Mouse (Mus musculus): Measurements from ENCODE around the gene Ino80d. TPM values are rescaled to one million over a fixed set of nuclear protein-coding genes. Genes with fewer than 3 reads are reported as not detected.

Gene Ino80d
- polyA plus RNA-seq, 1 experiment from 2014 or later, result 9.5 TPM

DNA sequence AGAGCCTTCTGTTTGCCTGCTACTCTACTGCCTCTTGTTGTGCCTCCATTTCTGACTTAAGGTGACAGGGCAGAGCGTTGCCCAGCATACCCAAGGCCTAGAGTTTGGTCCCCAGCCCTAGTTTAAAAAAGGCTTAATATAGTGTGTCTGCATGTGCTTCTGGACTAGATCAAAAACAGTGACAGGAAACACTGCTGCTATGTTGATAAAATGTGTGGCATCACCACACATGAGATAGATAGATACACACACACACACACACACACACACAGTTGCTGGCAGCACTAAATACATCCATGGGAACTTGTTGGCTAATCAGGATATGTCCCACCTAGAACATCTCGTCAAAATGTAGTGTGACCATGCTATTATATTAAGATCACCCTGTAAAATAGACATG is 5.9 kb upstream of the Ino80d start:
- Histone ChIP-seq H3K9me3 (0 out of 2 replicates have a peak, but pooled peaks cover 6% of the 10 kb centered on the region), H3K4me2 (no peak overlapping the region), H3K27me3 (no peaks in the 10 kb centered on the region), H3K27ac (replicated peaks) (no peak overlapping the region), H3K4me3 (no peak overlapping the region), H3K36me3 (peaks cover 61% of the 10 kb centered on the region), H3K9ac (no peak overlapping the region), H3K4me1 (replicated peaks) (peaks cover 27% of the 10 kb centered on the region)
- no peak for ATAC-seq (ENCODE audit: low read depth)
- 96% methylated on average over 2 of the region's 2 CpGs for WGBS

DNA sequence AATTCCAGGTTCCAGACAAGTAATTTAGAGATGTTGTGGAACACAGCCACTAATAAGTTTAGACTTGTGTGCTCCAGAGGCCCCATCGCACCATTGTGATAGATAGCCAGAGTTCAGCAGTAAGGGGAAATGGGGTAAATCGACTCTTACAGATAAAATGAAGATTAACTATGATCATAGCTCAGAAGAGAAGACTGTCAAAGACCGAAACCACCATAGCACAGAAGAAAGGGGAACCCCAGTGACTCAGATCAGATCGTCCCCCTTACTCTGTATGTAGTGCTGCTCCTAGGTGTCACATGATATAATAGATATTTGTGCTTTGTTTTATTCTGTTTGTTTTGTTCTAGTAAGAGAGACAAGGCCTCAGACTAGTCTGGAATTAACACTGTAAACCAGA is 5.2 kb upstream of the Ino80d start:
- Histone ChIP-seq H3K27me3 (no peaks in the 10 kb centered on the region), H3K4me1 (replicated peaks) (peaks cover 31% of the 10 kb centered on the region), H3K9me3 (0 out of 2 replicates have a peak, but pooled peaks cover 6% of the 10 kb centered on the region), H3K4me3 (no peak overlapping the region), H3K9ac (no peak overlapping the region), H3K4me2 (no peak overlapping the region), H3K36me3 (peaks cover 57% of the 10 kb centered on the region), H3K27ac (replicated peaks) (no peak overlapping the region)
- no peak for ATAC-seq (ENCODE audit: low read depth)
- 91% methylated on average over 4 of the region's 4 CpGs for WGBS

DNA sequence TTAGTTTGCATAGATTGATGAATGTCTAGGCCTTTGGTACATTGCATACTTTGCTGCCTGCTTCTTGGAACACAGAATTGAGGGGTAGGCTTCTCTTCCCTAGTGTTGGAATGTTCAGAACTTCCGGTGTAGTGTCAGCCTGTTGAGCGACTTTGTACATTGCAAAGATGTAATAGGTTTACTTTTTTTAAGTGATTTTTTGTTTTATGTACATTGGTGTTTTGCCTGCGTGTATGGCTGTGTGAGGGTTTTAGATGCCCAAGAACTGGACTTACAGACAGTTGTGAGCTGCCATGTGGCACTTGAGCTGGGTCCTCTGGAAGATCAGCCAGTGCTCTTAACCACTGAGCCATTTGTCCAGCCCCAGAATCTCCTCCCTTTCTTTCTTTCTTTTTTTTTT is 1.1 kb upstream of the Ino80d start:
- peak overlapping the region; percentile 99 for H3K27ac ChIP-seq (replicated peaks)
- 63% methylated on average over 3 of the region's 3 CpGs for WGBS

DNA sequence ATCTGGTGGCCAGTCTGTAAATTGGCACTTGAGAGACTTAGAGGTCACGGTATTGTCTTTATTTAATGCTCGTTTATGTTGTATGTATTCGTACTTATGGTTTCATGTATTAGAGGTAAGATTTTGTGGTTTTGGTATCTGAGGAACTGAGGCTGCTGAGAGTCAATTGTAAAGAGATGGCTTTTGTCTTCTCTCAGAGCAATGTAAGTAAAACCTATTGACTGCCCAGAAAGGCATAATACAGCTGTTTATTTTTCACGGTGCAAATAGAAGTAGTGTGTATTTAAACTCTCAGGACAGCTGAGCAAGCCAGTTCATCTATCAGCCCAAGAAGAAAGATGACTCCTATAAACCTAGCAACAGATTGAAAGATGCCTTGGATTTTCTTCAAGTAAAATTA is 629 bp upstream of the Ino80d start:
- H3K9me3 ChIP-seq, result no peaks in the 10 kb centered on the region
- no peaks in the 10 kb centered on the region for H3K27me3 ChIP-seq
- WGBS, result 31% methylated on average over 4 of the region's 4 CpGs
- peaks cover 51% of the 10 kb centered on the region for H3K4me1 ChIP-seq (replicated peaks)
- H3K4me2 ChIP-seq, result peak overlapping the region; percentile 65
- H3K9ac ChIP-seq, result peak overlapping the region; percentile 100
- peak overlapping the region; percentile 99 for H3K27ac ChIP-seq (replicated peaks)
- peaks cover 19% of the 10 kb centered on the region for H3K36me3 ChIP-seq
- ATAC-seq (ENCODE audit: low read depth), result no peak
- H3K4me3 ChIP-seq, result peak overlapping the region; percentile 94

More for the DNA sequence above, 1.1 kb upstream of the Ino80d start:
- H3K36me3 ChIP-seq, result peaks cover 23% of the 10 kb centered on the region
- 0 out of 2 replicates have a peak, but pooled peaks cover 3% of the 10 kb centered on the region for H3K9me3 ChIP-seq
- no peaks in the 10 kb centered on the region for H3K27me3 ChIP-seq
- H3K4me3 ChIP-seq, result peak overlapping the region; percentile 94
- H3K4me1 ChIP-seq (replicated peaks), result peaks cover 47% of the 10 kb centered on the region
- H3K9ac ChIP-seq, result peak overlapping the region; percentile 100
- ATAC-seq (ENCODE audit: low read depth), result no peak
- peak overlapping the region; percentile 65 for H3K4me2 ChIP-seq

DNA sequence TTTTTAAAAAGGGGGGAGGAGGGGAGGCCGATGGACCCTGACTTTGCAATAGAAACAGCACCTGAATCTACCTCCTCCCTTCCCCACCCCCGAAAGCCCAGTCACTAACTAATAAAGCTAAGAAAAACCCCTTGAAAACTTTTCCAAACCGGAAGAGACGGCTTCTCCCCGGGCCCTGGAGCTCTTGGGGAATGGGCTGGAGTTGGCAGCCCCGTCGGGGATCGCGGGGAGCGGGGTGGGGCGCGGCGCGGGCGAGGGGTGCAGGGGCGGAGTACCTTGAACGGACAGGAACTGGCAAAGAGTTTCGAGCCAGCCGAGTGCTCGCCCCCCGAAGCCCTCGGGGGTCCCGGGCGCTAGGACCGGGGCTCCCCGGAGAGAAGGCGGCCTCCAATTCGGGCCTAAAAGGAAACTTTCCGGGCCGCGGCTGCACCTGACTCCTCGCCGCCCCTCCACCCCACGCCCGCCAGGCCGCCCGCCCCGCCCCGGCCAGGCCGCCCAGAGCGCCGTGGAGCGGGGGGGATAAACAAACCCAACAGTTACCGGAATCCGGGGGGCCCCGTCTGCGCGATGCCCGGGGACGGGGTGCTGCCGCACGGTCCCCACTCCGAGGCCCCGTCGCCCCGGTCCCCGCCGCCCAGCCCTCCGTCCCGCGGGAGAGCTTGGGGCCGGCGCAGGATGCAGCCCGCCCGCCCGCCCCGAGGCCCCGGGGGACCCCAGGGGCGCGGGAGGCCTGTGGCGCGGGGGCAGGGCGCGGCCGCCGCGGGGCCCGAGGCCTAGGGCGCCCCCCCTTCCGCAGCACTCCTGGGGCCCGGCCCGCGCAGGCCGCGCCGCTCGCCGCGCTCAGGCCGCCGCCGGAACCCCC is 962 bp downstream of the Ino80d start:
- WGBS, result under 1% methylated on average over 53 of the region's 92 CpGs
- no peaks in the 10 kb centered on the region for H3K9me3 ChIP-seq
- peak overlapping the region; percentile 100 for H3K9ac ChIP-seq
- peak overlapping the region; percentile 99 for H3K27ac ChIP-seq (replicated peaks)
- peaks cover 6% of the 10 kb centered on the region for H3K36me3 ChIP-seq
- peak overlapping the region; percentile 94 for H3K4me3 ChIP-seq
- no peaks in the 10 kb centered on the region for H3K27me3 ChIP-seq
- H3K4me2 ChIP-seq, result peak overlapping the region; percentile 65
- H3K4me1 ChIP-seq (replicated peaks), result peaks cover 56% of the 10 kb centered on the region
- ATAC-seq (ENCODE audit: low read depth), result peak; percentile 51

DNA sequence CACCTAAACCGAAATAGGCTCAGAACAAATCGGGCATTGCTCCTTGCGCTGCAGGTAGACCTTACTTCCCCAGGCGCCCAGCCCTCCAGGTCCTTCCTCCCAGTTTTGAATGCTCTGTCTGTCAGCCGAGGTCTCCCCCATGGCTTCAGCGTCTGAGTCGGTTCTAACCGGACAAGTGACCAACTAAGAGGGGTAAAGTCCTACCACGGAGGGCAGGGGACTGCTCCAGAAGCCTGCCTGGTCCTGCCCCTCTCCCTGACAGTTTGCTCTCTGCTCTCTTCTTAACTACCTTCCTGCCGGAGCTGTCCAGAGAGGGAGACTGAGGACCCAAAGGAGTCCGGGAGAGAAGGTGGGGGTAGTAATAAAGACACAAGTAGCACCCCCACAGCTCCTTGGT is 1.6 kb downstream of the Ino80d start:
- peak; percentile 34; the same call in 1 of the 2 replicates for ATAC-seq (ENCODE audit: low read depth)
- peak overlapping the region; percentile 94 for H3K4me3 ChIP-seq
- peak overlapping the region; percentile 99 for H3K27ac ChIP-seq (replicated peaks)
- peaks cover 54% of the 10 kb centered on the region for H3K4me1 ChIP-seq (replicated peaks)
- peak overlapping the region; percentile 65 for H3K4me2 ChIP-seq
- H3K9me3 ChIP-seq, result no peaks in the 10 kb centered on the region
- H3K27me3 ChIP-seq, result no peaks in the 10 kb centered on the region
- no peaks in the 10 kb centered on the region for H3K36me3 ChIP-seq
- WGBS, result 5% methylated on average over 11 of the region's 11 CpGs
- H3K9ac ChIP-seq, result peak overlapping the region; percentile 100

DNA sequence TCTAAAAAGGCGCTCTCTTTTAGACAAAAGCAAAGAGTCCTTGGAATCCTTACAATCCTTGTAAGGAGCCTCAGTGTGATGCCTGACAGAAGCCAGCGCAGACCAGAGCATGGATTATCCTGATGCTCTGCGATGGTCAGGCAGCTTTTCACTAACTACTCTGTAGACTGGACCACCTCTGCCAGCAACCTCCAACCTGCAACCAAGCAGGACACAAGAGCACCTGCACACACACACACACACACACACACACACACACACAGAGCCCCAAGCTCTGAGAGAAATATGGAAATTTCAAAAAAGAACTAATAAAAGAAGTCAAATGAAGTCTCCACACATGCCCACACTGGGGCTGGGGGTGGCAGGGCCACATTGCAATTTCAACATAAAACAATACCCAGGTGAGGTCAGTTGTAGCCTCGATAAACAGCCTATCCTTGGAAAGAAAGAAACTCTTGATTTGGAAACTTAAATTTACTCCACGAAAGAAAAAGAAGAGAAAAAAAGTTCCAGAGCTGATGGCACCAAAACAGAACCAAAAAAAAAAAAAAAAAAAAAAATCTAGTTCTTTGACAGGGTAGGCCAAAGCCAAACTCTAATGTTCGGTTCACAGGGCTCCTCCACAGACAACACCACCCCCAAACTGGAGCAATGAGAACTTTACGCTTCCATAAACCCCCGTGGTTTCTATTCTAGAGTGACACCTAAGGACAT is 2.2 kb downstream of the Ino80d start:
- no peak for ATAC-seq (ENCODE audit: low read depth)

DNA sequence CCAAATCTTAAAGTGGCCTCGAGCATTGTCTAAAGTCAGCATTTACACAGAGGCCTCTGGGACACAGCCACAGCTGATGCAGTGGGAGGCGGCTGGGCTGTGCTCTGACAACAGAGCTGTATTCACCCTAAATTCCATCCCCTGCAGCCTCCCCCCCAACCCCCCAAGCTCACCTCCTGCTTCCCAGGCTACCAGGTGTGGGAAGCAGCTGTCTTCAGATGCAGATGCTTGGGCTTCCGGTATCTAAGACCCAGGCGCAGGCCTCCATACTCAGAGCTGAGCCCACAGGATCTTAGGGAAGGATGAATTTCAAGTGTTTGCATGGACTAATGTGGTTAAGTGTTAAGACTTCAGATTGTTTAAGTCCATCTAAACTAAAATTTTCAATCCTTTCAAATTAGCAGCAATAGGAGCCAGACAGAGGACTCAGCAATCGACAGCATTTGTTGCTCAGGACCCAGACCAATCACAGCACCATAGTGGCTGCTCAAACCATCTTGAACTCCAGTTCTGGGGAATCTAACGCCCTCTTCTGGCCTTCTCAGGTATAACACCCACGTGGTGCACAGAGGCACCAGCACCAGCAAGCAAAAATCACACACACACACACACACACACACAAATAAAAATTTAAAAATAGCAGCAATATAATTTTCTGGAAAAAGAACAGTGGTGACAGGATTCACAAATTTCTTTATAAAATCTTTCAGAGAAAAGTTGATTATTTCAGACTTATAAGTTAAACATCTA is 3.8 kb downstream of the Ino80d start:
- H3K9me3 ChIP-seq, result no peaks in the 10 kb centered on the region
- no peaks in the 10 kb centered on the region for H3K36me3 ChIP-seq
- peaks cover 41% of the 10 kb centered on the region for H3K4me1 ChIP-seq (replicated peaks)
- H3K4me2 ChIP-seq, result 0 out of 2 replicates have a peak overlapping the region, but pooled peaks have one; percentile 24
- ATAC-seq (ENCODE audit: low read depth), result no peak
- peak overlapping the region; percentile 43; the same call in 1 of the 2 replicates for H3K9ac ChIP-seq
- 42% methylated on average over 7 of the region's 7 CpGs for WGBS
- H3K27me3 ChIP-seq, result no peaks in the 10 kb centered on the region
- no peak overlapping the region for H3K4me3 ChIP-seq
- H3K27ac ChIP-seq (replicated peaks), result peak overlapping the region; percentile 71

More for the DNA sequence above, 2.2 kb downstream of the Ino80d start:
- Histone ChIP-seq H3K27me3 (no peaks in the 10 kb centered on the region), H3K9me3 (no peaks in the 10 kb centered on the region), H3K36me3 (no peaks in the 10 kb centered on the region), H3K4me3 (peak overlapping the region; percentile 94), H3K4me2 (peak overlapping the region; percentile 65), H3K4me1 (replicated peaks) (peaks cover 57% of the 10 kb centered on the region), H3K27ac (replicated peaks) (peak overlapping the region; percentile 99), H3K9ac (peak overlapping the region; percentile 100)
- 49% methylated on average over 8 of the region's 8 CpGs for WGBS

DNA sequence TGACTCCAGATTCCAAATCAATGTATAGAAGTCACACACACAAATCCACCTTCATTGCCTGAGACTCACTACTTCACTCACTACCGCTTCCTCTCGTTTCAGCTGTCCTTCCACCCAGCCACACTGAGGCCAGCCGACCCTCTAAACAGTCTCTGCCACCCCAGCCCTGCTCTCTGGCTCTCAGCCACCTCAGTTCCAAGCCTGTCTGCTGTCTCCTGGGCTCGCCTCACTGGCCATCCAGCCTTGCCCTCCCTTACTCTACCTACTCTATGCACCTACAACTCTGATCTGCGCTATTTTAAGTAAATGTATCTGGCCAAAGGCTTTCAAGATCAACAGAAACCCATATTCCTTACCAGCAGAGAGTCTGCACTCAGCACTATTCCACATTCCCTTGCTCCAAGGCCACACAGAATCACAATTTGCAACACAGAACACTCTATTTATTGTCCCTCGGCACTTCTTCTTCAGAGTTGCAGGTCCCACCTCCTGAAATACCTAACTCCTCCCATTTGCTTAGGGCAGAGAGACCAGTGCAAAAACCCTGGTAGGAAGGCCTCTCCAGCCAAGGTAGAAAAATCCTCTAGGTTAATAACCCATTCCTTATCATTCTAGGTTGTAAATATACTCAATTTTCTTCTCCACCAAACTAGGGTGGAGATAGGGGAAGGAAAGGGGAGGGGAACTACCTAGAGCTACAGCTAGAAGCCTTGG is 6.7 kb downstream of the Ino80d start:
- WGBS, result 71% methylated on average over 6 of the region's 6 CpGs

DNA sequence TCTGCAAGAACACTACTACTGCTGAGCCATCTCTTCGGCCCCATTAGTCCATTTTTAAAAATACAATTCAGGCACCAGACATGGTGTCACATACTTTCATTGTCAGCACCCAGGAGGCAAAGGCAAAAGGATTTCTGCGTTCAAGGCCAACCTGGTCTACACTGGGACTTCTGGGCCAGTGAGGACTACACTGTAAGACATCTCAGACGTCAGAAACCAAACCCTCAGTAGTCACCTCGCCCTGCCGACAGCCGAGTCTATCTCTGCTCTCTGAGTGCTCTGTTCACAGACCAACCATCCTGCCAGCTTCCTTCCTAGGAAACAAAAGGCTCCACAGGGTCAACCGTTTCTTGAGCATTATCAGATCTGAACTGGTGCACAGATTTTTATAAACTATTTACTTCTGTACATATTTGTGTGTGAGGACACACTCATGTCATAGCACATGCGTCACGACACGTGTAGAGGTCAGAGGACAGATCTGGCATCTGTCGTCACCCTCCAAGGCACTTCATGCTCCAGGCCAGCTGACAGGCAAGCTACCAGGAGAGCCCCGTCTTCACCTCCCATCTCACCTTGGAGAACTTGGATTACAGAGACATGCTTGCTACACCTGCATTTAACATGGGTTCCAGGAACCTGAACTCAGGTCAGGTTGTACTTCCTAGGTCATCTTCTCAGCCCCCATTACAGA is 11.6 kb downstream of the Ino80d start:
- Histone ChIP-seq H3K4me3 (no peak overlapping the region), H3K27ac (replicated peaks) (no peak overlapping the region), H3K4me1 (replicated peaks) (peaks cover 4% of the 10 kb centered on the region; the same call in 1 of the 2 replicates), H3K9ac (no peak overlapping the region), H3K27me3 (no peaks in the 10 kb centered on the region), H3K36me3 (peaks cover 62% of the 10 kb centered on the region), H3K9me3 (no peaks in the 10 kb centered on the region), H3K4me2 (no peak overlapping the region)
- 92% methylated on average over 12 of the region's 12 CpGs for WGBS
- ATAC-seq (ENCODE audit: low read depth), result no peak

More for the DNA sequence above, 6.7 kb downstream of the Ino80d start:
- no peak overlapping the region for H3K9ac ChIP-seq
- no peak overlapping the region for H3K27ac ChIP-seq (replicated peaks)
- H3K4me1 ChIP-seq (replicated peaks), result peaks cover 30% of the 10 kb centered on the region
- ATAC-seq (ENCODE audit: low read depth), result no peak
- no peak overlapping the region for H3K4me2 ChIP-seq
- no peak overlapping the region for H3K4me3 ChIP-seq
- H3K9me3 ChIP-seq, result no peaks in the 10 kb centered on the region
- H3K36me3 ChIP-seq, result peaks cover 19% of the 10 kb centered on the region
- H3K27me3 ChIP-seq, result no peaks in the 10 kb centered on the region

DNA sequence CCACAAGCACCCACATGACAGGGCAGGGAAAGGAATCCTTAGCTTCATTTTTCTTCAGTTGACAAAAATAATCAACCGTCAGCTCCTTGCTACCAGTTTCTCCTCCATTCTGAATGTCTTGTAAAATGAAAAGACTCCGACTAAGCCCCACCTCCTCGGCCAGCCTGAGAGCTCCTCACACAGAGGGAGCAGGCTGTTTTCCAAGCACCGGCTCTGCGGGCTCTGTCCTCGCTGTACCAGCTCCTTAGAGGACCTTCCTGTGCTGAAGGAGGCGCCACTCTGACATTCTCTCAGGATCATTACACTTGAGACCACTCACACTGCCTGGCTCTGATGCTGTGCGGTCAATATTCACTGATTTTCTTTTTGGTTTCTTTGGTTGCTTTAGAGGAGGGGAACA is 14.3 kb downstream of the Ino80d start:
- no peak for ATAC-seq (ENCODE audit: low read depth)
- no peak overlapping the region for H3K9ac ChIP-seq

More for the DNA sequence above, 14.3 kb downstream of the Ino80d start:
- 91% methylated on average over 8 of the region's 8 CpGs for WGBS
- Histone ChIP-seq H3K9me3 (no peaks in the 10 kb centered on the region), H3K4me1 (replicated peaks) (no peaks in the 10 kb centered on the region), H3K27me3 (no peaks in the 10 kb centered on the region), H3K36me3 (peaks cover 74% of the 10 kb centered on the region), H3K27ac (replicated peaks) (no peak overlapping the region), H3K4me3 (no peak overlapping the region), H3K4me2 (no peak overlapping the region)

Data from neural tube, embryonic 13.5 days (tissue).